Mouse (Mus musculus): ENCODE results near the gene Il2rb. TPM values are rescaled to one million over a fixed set of nuclear protein-coding genes. Genes with fewer than 3 reads are reported as not detected.

Il2rb gene
- polyA plus RNA-seq, 1 experiment from 2014 or later = not detected

GRCm38 (mm10) chr15:78431541-78432121 is 63.4 kb downstream of the Il2rb start:
- no peak for DNase-seq (ENCODE audit: low spot score)
- Histone ChIP-seq H3K4me3 (no peak overlapping the region), H3K27me3 (ENCODE audit: insufficient read depth, poor library complexity, severe bottlenecking) (peaks cover 9% of the 10 kb centered on the region; the same call in 1 of the 2 replicates), H3K4me1 (replicated peaks) (peaks cover 82% of the 10 kb centered on the region), H3K27ac (peak overlapping the region; percentile 54), H3K36me3 (peaks cover 53% of the 10 kb centered on the region), H3K9me3 (no peaks in the 10 kb centered on the region)
- 80% methylated on average over 7 of the region's 7 CpGs for WGBS

- peaks cover 50% of the 10 kb centered on the region for H3K36me3 ChIP-seq
- no peak overlapping the region for H3K4me3 ChIP-seq
- H3K4me1 ChIP-seq (replicated peaks) = peaks cover 74% of the 10 kb centered on the region
- H3K27me3 ChIP-seq (ENCODE audit: insufficient read depth, poor library complexity, severe bottlenecking) = peaks cover 6% of the 10 kb centered on the region; the same call in 1 of the 2 replicates
- peak overlapping the region; percentile 54 for H3K27ac ChIP-seq
- WGBS = 90% methylated on average over 10 of the region's 10 CpGs
- no peak for DNase-seq (ENCODE audit: low spot score)
- H3K9me3 ChIP-seq = no peaks in the 10 kb centered on the region
Observed at GRCm38 (mm10) chr15:78430874-78431273, 64.2 kb downstream of the Il2rb start.

GRCm38 (mm10) chr15:78429871-78430622 is 65.0 kb downstream of the Il2rb start:
- H3K36me3 ChIP-seq = peaks cover 44% of the 10 kb centered on the region
- no peaks in the 10 kb centered on the region for H3K9me3 ChIP-seq
- H3K27ac ChIP-seq = peak overlapping the region; percentile 93
- 82% methylated on average over 13 of the region's 13 CpGs for WGBS
- no peak for DNase-seq (ENCODE audit: low spot score)
- H3K4me3 ChIP-seq = peak overlapping the region; percentile 83
- no peaks in the 10 kb centered on the region for H3K27me3 ChIP-seq (ENCODE audit: insufficient read depth, poor library complexity, severe bottlenecking)
- H3K4me1 ChIP-seq (replicated peaks) = peaks cover 68% of the 10 kb centered on the region

Other genes with a start within 250 kb of the Il2rb start
- gene Csf2rb2, start 189.6 kb downstream of the Il2rb start, polyA plus RNA-seq (2016; fragmentation: Nextera tagmentation; extraction: Ambion mirVana) = 0.39 and 0.60 TPM in 2 replicates
- 2.3 and 3.8 TPM in 2 replicates for gene Csf2rb, start 169.5 kb downstream of the Il2rb start, polyA plus RNA-seq (2016; fragmentation: Nextera tagmentation; extraction: Ambion mirVana)
- not detected in 2 replicates for gene Tex33, start 99.4 kb downstream of the Il2rb start, polyA plus RNA-seq (2016; fragmentation: Nextera tagmentation; extraction: Ambion mirVana)
- 7.7 and 10.9 TPM in 2 replicates for gene Tst, start 89.4 kb downstream of the Il2rb start, polyA plus RNA-seq (2016; fragmentation: Nextera tagmentation; extraction: Ambion mirVana)
- gene Mpst, start 88.9 kb downstream of the Il2rb start, polyA plus RNA-seq (2016; fragmentation: Nextera tagmentation; extraction: Ambion mirVana) = 1.4 and 1.5 TPM in 2 replicates
- gene Kctd17, start 66.7 kb downstream of the Il2rb start, polyA plus RNA-seq (2016; fragmentation: Nextera tagmentation; extraction: Ambion mirVana) = 66.4 and 73.5 TPM in 2 replicates
- not detected in 2 replicates for gene Tmprss6, start 26.6 kb downstream of the Il2rb start, polyA plus RNA-seq (2016; fragmentation: Nextera tagmentation; extraction: Ambion mirVana)
- gene C1qtnf6, start 36.1 kb upstream of the Il2rb start, polyA plus RNA-seq (2016; fragmentation: Nextera tagmentation; extraction: Ambion mirVana) = 9.8 and 9.9 TPM in 2 replicates
- gene Sstr3, start 49.4 kb upstream of the Il2rb start, polyA plus RNA-seq (2016; fragmentation: Nextera tagmentation; extraction: Ambion mirVana) = 0.04 and 0.22 TPM in 2 replicates
- 7.8 and 8.1 TPM in 2 replicates for gene Rac2, start 77.5 kb upstream of the Il2rb start, polyA plus RNA-seq (2016; fragmentation: Nextera tagmentation; extraction: Ambion mirVana)
- 4.9 and 8.1 TPM in 2 replicates for gene Cyth4, start 101.8 kb upstream of the Il2rb start, polyA plus RNA-seq (2016; fragmentation: Nextera tagmentation; extraction: Ambion mirVana)
- gene Elfn2, start 223.5 kb upstream of the Il2rb start, polyA plus RNA-seq (2016; fragmentation: Nextera tagmentation; extraction: Ambion mirVana) = 0.24 and 0.39 TPM in 2 replicates

All from hindbrain, embryonic 10.5 days (tissue).